Mouse (Mus musculus): ENCODE data around the gene Psmb11.

Gene Psmb11

DNA sequence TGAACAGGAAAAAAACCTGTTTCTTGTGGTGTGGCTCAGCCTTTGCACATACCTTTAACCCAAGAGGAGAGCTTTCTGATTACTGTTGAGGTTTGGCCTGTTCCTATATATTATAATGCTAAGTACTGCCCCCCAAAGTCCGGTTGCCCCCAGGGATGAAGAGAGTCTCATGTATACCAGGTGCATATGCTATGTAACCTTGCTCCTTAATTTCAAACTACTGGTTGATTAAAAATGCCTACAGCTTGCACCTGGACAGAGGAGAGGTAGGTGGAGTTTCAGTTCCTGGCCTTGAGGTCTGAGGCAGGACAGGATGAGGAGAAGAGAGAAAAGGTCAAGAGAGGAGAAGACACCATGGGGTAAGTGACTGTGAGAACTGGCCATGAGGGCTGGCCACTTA lies at the start of gene Psmb11:
Psmb11 (plus strand) TSS at position 301 of the 400 bp plus-strand sequence.
- no peak for DNase-seq

DNA sequence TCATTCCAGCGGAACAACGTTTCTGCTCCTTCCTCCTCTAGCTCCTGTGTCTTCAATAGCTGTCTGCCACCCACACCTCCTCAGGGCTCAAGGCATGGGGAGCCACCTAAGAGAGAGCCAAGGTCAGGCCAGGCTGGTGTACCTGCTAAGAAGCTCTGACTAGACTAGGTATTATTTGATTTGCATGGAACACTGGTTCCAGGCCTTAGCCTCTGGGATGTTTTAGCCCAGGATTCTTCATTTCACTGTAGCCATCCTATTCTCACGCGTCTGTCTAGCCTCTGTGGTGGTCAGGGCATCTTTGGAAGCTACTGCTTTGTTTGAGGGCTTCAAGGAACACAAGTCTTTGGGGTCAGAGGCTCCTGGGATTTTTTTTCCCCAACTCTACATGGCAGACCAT lies 49.1 kb upstream of the Psmb11 start:
- no peak for DNase-seq

DNA sequence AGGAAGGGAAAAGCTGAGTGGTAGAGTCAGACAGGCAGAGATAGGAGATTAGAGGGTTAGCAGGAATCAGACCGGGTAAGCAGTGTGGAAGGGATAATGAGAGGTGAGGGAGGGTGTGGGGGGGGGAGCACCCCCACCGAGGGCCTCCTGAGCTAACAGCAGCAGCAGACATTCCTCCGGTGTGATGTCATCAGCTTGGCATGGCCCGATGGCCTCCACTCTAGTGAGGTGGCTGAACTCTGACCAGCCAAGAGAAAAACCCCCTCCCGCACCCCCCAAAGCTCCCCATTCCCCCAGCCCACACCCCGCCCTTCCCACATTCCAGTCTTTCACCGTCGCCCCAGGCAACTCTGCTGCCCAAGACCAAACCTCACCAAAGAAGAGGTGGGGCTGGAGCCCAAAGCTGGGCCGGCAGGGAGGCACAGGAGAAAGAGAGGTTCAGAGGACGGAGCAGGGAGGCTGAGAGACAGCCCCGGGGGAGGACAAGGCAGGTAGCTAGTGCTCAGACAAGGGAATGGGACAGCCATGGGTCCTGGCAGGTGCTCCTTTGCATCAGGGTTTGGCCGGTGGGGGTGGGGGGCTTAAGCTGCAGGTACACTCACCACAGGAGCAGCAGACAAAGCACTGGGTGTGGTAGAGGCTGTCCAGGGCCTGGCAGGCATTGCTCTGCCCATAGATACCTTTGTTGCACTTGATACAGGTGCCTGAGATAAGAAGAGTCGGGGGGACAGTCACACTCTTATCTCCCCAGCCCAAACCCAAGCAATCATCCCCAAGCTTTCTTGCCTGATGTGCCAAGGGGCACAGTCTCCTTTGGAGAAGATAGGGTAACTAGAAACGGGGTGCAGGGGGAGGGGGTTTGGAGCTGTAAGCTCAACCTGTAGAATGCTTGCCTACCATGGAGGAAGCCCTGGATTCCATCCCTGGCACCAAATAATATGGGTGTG lies 48.2 kb upstream of the Psmb11 start:
- DNase-seq = no peak

DNA sequence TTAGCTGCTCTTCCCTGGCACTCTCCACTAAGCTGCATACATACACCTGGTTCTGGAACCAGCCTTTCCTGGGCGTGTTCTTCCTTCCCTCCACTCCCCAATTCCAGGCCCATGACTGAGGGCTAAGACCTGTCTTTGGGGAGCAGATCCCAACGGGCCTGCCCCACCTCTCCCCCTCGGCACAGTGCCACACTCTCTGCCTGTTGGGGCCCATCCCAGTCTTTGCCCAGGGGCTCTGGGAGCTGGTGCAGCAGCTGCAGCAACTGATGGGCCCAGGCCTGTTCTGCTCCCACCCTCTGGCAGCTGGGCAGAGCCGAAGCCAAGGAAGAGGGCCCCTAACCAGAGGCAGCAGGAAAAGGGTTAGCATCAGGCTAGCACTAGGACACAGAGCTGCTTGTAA lies 47.0 kb upstream of the Psmb11 start:
- no peak for DNase-seq

DNA sequence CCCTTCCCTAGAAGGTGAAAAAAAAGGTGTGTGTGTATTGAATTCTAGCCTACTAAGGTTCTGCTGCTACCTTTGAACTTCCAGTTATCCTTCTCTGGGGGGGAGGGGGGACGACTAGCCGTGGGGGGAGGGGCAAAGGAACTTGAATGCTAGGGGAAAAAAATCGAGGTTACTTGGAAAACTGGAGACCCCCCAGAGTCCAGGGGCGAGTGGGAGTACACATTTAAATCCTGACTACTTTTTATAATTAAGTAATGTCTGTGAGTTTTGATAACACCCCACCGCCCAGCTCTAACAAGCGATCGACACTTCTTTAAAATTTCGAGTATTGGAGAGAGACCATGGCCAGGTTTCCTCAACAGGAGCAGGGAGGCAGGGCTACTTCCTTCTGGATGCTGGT lies 46.2 kb upstream of the Psmb11 start:
- DNase-seq = no peak

DNA sequence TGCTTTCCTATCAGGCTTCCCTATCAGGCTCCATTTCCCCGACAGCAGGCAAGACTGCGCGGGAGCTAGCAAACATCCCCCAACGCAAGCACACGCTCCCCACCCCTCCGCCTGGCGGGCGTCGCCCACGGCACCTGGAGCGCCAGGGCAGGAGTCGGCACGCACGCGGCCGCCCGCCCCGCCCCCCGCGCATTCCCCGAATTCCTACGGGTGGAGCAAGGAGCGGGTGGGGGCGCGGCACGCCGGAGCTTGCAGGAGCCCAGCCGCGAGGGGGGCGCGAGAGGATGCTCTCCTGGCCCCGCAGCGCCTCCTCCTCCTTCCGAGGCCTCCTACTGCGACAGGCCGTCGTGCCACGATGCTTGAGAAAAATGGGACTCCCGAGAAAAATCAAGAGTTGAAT lies 45.6 kb upstream of the Psmb11 start:
- peak; percentile 64 for DNase-seq

DNA sequence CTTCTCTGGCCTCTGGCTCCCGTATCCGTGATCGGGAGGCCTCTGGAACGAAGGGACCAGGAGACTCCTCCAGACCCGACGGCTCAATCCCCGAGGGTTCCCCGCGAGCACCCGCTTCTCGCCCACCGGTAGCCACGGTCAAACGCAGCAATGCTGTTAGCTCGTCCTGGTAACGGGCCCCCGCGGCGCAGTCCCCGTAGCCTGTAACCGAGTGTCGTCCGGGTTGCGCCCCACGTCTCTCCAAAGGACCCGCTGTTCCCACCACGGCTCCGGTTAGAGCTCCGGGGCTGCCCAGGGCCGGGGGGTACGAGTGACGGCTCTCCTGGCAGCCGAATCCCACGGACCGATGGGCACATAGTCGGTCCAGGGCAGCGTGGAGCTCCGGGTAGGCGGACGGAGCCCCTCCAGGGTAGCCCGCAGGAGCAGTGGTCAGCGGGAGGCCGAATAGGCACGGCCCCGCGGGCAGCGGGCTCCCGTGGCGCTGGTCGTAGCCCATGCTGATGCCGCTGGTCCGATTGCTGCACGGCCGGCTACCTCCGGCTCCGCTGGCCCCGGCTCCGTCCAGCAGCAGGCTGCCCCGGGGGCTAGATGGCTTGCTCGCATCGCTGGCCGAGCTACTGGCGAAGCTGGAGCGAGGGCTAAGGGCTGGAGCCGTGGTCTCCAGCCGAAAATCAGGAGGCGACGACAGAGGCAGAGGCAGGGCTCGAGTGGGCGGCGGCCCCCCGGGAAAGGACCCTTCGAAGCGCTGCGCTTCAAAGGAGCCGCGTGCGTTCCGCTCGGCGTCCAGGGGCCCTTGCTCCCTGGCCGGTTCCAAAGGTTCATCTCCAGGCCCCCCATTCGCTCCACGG lies 44.8 kb upstream of the Psmb11 start:
- peak; percentile 58 for DNase-seq

DNA sequence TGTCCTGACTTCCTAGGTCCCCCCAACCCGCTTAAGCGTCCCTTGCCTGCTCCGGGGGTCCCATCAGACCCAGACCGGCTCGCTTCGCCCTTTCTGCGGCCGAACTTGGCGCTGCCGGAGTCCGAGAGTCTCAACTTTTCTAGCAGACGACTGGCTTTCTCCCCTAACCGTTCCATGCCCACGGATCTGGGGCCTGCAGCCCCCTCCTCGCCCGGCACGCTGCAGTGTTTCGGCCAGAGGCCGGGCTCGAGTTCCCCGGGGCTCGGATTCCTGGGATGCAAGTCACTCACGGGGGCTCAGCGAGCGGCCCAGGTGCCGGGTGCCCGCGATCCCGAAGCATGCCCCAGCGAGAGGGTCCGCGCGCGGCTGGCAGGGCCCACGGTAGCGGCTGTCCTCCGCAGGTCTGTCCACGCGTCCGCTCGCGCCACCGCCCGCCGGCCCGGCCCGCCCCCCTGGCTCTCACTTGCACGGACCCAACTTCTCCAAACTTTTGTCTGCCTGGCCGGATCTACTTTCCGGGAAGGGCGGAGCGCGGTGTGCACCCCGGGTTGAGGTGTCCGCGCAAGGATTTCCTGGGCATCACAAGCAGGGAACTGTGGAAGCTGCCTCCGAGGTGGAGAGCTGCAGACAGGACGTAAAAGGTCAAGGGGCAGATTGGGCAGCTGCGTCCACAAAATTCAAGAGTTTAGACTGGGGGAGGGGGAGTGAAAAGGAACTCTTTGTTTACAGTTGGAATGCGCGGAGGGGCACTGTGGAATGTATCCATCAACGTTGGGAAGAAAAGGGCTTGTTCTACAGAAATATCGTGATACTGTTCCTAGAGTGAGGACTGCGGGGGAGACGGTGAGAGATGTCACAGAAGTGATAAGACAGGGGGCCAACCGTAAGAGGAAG lies 43.9 kb upstream of the Psmb11 start, which contains the start of gene Ajuba:
Ajuba (minus strand) TSS at position 470 of the 894 bp plus-strand sequence.
- peak; percentile 65 for DNase-seq

DNA sequence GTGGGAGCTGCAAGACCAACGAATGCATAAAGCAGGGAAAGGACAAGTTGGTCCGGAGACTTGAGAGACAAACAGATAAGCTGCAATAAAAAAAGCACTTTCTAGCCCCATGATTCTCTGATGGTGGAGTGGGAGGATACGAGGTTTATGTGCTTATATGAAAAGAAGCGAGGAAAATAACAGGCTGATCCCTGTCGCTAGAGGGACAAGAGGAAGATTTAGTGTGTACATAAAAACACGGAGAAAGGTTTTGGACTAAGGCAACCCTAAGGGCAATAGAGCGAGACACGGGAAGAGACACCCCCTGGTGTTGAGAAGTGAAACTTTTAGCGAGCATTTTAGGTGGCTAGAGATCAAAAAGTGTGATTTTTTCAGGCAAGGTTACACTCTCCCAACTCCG lies 43.2 kb upstream of the Psmb11 start:
- peak; percentile 59 for DNase-seq

DNA sequence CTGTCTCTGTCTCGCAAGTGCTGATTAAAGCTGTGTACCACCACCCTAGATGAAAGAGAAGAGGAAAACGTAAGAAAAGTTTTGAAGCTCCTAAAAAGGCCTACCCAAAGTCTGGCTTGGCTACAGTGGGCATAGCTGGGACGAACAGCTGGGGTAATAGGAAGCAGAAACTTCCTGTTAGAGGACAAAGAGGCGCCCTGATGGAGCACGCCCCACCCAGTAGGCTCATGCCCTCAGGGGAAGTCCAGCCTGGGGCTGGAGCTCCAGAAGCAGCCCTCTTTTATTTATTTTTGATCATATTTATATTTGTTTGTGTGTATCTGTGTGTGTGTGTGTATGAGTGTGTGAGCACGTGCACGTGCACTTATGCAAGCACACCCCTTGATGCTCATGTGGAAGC lies 41.6 kb upstream of the Psmb11 start:
- no peak for DNase-seq

DNA sequence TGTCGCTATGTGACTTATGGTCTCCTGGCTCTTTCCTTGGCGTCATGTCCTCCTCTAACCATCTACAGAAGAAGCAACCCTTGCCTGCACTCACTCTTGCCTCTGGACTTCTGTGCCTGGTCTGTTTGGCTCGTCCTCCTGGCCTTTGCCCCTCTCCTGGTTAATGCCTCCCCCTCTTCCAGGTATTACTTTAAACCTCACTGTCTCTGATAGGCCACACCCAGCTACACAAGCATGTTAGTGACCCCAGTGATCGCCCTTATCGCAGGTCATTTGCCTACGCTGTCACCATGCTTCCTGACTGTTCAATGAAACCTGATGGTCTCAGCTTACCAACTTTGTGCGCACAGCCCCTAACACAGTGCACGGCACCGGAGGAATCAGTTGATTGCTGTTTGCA lies 38.7 kb upstream of the Psmb11 start:
- DNase-seq = no peak

DNA sequence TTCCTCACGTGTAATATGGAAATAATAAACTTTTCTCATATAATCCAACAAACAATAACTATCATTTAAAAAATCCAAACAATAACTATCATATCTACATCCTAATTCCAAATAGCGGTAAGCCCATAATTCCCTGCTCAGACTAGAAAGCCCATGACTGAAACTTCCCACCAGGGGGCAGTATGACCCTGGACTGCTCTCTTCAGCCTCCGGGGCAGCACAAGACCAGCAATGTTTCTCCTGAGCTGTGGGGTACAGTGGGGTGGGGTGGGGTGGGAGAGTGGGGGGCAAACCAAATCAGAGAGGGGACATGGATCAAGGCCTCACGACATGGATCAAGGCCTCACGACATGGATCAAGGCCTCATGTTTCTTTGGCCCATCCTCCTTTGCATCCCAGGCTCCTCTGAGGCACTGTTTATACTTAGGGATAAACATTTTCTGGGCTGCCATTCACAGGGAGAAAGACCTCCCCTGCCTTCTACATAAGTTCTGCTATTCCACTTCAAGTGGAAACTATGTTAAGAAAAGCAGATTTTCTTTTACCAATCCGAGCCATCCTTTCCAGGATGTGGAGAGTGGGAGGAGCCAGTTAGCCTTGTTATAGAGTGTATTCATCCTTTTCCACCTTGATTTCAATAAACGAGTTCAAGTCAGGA lies 37.4 kb upstream of the Psmb11 start:
- peak; percentile 76 for DNase-seq

DNA sequence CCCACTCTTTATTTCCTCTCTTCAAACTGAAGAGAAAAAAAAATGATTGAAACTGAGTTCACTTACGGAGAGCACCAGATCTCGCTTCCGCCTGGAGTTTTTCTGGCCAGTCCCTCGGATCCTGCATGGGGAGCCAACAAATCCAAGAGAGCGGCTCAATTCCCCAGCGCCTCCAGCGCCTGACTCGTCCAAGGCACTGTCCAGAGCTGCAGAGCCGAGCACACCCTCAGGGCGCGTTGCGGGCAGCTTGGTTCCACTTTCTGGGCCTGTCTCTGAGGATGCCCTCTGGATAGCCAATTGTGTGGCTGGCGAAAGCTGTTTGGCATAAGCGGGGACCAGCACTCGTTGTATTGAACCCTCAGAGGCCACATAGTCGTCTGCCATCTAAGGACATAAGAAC lies 30.2 kb upstream of the Psmb11 start:
- no peak for DNase-seq

DNA sequence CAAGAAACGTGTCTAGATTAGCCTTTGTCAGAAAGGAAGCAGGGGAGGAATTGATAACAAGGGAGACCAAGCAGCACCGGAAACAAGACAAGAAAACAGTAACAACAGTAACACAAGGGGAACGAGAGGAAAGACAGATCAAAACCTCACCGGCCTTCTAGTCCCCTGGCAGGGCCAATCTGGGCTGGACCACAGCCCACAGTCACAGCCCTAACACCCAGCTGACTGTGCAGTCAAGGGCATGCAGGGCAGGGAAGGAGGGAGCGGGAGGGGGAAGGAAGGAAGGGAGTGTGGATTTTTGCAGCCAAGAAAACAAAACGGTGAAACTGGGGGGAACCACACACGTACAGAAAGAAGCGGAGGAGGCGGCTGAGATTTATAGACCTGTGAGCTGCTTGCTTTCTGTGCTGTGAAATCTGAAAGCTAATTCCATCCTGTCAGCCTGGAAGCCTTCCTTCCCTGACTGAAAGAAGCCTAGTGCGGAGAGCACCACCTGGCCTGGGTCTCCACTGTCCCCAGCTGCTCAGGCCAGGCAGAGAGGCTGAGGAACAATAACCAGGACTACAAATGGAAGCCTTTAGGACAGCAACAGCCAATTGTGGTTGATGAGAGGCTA lies 28.8 kb upstream of the Psmb11 start:
- DNase-seq = no peak

DNA sequence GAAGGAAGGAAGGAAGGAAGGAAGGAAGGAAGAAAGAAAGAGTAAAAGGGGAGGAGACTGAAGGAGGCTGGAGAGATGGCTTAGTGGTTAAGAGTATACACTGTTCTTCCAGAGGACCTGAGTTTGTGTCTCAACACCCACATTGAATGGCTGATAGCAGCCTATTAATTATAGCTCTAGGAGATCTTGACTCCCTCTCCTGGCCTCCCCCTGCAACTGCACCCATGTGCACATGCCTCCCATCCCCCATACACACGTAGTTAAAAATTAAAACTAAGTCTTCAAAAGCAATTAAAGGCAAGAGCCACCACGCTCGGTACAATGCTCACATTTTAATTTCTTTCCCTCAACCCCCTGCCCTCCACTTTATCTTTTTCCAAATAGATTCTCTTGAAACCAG lies 27.2 kb upstream of the Psmb11 start:
- DNase-seq = no peak

DNA sequence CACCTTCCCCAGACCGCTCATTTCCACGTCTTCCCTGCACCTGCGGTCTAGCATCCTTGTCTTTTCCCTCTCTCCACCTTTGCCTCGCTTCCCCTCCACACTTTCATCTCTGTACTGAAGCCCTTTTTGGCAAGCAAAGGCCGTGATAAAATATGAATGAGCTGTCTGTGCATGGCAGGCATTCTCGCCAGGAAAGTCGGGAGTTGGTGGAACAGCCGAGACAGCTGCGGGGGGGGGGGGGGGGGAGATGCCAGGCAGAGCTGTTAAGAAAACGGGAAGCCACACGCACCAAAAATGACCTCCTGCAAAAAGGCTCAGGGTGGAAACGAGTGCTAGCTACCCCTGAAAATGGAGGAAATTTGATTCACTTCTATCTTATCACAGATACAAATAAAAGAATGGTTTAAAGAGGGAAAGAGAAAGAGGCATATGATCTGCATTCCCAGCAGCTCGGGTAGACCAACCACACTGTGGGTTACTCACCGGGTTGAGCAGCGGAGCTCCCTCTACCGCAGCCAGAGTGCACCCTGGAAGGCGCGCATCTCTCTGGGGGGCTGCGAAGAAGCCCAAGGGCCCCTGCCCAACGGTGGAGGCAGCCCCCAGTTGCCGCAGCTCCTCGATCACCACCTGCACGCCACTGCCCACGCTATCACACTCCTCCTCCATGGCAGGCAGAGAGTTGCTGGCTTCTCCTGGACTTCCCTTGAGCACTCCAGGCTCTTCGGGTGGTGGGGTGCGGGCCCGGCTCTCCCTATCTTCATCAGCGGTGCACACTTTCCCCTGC lies 26.4 kb upstream of the Psmb11 start:
- no peak for DNase-seq

DNA sequence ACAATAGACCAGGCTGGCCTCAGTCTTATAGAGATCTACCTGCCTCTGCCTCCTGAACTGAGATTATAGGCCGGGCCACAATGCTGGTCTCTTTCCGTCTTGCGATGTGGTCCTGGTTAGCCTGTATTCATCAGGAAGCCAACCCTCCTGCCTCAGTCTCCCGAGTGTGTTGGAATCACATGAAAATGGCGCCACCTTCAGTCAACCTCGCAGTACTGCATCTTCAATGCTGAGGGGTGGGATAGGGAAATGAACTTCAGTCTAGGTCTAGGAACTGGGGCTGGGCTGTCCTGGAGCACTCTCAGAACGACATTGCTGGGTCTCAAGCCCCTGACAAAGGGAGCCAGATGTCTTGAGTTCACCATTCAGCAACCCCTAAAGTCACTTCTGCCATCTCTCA lies 24.1 kb upstream of the Psmb11 start:
- DNase-seq = peak; percentile 52

DNA sequence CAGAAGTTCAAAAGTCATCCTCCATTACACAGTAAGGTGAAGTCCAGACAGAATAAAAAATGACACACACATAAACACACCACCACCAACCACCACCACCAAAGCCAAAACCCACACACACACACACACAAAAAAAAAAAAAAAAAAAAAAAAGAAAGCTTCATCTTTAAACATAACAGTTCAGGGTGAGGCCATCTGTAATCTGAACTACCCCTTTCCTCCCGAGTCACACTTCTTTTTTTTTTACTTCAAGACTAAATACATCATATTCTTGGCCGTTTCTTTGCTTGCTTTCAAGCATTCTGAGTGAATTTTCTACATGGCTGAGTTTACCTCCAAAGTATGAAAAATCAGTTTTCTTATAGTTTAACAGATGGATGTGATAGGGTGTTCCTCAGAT lies 19.6 kb upstream of the Psmb11 start:
- no peak for DNase-seq

DNA sequence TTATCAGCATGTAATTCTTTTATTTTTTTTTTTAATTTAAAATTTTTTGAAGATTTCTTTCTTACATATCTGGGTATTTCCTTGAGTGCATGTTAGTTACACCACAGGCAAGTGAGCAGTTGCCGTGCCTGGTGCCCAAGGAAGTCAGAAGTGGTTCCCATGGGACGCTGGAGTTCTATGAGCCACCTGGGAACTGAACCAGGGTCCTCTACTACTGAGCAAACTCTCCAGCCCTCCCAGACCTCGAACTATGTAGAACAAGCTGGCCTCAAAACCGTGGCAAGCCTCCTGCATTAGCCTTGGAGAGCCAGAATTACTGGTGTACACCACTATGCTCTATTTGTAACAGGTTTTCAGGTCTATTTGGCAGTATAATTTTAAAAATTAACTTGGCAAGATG lies 18.6 kb upstream of the Psmb11 start:
- DNase-seq = peak; percentile 30

DNA sequence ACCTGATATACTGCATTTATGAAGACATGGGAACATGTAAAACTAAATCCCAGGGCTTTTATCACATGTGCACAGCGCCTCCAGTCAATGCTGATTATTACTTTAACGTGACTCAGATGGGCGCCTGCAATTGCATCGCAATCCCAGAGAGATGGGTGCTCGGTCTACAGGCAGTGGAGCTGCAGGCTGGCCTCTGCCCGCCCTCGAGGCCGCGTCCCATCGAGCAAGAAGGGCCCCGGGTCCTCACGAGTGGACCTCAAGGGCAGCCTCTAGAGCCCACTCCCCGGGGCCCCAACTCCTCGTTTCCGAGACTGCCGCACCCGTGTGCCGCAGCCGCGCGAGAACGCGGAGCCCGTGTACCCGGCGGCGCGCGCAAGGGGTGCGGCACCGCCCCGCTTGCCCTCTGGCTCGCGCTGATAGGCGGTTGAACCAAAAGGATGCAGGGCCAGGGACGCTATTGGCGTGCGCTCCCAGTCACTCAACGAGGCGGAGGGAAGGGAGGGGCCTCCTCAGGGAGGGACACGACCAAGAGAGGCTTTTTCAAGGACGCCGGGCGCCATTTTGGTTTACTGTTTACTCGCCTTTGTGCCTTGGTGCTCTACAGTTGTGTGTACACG lies 18.1 kb upstream of the Psmb11 start:
- DNase-seq = peak; percentile 94
